Mouse (Mus musculus) right cerebral cortex, adult 2 months (tissue): ENCODE data around the gene Xrcc3.

Experiments used
- DNase-seq, 2 experiments: peaks; one replicate each; pipeline ENCODE4 v3.0.0; 2021 to 2022; ENCODE audit warnings: low spot score in 2 of 2

The Xrcc3 gene

DNA sequence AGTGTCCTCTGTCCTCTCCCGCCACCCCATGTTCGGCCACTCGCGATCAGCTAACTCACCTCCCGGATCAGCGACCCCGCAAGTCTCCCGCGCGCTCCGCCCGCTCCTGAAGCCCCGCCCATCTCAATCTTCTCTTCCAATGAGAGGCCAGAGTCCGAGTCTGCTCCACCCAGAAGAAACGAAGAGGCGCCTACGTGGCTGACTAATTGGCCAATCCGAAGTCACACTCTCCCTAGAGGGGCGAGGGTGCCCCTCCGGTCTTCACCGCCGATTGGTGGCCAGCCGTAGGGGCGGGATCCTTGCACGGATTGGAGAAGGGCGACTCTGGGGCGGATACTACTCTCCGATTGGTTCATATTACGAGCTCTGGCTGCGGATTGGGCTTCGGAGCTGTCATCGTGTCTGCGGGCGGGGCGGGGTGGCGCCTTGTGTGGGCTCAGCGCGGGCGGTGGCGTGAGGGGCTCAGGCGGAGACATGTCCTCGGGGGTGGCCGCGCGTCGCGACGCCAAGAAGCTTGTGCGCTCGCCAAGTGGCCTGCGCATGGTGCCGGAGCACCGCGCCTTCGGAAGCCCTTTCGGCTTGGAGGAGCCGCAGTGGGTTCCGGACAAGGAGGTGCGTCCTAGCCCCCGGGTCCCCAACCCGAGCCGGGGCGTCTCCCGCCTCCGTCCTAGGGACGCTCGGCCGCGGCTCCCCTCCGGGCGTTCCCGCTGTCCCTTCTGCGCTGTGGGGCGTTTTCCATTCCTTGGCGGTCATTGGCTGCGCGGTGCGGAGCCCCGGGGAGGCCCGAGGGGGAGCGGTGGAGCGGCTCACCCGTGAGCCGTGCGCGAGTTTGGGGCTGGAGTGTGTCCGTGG is at the start of gene Xrcc3, which contains the start of gene Zfyve21:
Xrcc3 (minus strand) TSS at position 108 of the 852 bp plus-strand sequence.
Zfyve21 (plus strand) TSS at position 405 of the 852 bp plus-strand sequence.
- peak; percentile 97 to 98 for DNase-seq

DNA sequence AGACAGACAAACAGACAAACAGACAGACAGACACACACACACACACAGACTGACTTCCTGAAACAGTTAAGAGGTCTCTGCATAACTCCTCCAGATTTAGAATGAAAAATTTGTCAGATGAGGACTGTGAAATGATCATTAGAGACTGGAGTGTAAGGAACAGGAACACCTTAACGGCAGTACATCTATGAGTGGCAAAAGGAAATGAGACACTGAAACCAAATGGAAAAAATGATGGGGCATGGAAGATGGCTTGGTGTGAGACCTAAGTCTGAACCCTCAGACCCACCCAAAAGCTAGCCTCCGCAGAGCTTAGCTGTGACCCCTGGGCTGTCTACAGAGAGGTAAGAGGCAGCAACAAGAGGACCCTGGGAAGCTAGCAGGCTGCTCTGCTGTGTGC is 41.8 kb upstream of the Xrcc3 start:
- DNase-seq: no peak

GRCm38 (mm10) chr12:111853546-111853945 is 39.9 kb upstream of the Xrcc3 start:
- no peak for DNase-seq

DNA sequence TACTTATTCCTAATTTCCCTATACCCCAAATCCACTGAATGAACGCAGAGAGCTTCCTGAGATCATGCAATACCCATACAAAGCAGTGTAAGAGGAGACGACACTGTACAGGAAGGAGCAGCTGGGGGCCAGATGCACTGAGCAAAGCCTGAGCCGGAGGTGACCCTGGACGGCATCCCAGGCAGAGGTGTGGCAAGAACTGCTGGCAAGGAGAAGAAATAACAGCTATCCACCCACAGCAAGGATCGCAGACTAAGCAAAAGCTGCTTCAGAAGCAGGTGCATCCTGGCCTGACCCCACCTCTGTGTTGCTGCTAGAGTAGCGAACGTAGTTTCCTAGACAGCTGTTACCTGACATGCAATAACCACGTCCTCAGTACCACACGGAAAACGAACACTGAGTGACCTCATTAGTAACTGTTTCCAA is 39.4 kb upstream of the Xrcc3 start:
- DNase-seq: no peak

DNA sequence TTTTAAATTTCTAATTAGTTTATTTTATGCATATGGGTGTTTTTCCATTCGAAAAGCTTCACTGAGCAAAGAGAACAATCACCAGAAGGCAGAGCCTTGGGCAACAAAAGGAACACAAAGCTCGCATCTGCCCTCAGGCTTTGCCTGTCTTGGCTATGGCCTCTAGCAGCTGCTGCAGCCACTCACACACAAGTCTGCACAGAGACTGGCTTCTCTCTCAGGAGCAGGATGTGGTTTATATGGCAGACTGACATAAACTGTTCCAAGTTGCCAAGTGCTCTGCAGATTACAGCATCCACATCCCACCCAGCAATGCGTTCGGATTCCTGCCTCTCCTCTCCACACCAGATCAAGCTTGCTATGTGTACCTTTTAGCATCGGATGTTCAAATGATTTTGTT is 38.1 kb upstream of the Xrcc3 start:
- DNase-seq: no peak

- DNase-seq: no peak
Measured at GRCm38 (mm10) chr12:111851235-111851634, 37.6 kb upstream of the Xrcc3 start.

- DNase-seq: no peak
Measured at GRCm38 (mm10) chr12:111848300-111848798, 34.7 kb upstream of the Xrcc3 start.

GRCm38 (mm10) chr12:111846815-111847214 is 33.1 kb upstream of the Xrcc3 start:
- DNase-seq: no peak

GRCm38 (mm10) chr12:111845953-111846352 is 32.3 kb upstream of the Xrcc3 start:
- no peak for DNase-seq

DNA sequence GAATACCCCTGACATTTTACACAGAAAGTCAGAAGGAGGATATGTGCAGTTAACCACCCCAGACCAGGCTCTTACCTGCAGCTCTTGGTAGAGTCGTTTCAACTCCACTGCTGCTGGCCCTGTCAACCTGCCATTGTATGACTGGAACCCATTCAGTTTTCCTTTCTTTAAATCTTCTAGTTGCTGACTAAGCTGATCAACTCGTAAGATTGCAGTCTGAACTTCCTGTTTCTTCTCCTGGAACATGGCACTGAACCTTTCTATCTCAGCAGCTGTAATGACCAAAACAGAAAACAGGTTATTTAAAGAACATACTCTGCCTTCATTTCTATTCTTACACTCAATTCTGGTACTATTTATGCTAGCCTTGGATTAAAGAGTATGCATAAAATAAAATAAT is 29.8 kb upstream of the Xrcc3 start:
- no peak for DNase-seq

DNA sequence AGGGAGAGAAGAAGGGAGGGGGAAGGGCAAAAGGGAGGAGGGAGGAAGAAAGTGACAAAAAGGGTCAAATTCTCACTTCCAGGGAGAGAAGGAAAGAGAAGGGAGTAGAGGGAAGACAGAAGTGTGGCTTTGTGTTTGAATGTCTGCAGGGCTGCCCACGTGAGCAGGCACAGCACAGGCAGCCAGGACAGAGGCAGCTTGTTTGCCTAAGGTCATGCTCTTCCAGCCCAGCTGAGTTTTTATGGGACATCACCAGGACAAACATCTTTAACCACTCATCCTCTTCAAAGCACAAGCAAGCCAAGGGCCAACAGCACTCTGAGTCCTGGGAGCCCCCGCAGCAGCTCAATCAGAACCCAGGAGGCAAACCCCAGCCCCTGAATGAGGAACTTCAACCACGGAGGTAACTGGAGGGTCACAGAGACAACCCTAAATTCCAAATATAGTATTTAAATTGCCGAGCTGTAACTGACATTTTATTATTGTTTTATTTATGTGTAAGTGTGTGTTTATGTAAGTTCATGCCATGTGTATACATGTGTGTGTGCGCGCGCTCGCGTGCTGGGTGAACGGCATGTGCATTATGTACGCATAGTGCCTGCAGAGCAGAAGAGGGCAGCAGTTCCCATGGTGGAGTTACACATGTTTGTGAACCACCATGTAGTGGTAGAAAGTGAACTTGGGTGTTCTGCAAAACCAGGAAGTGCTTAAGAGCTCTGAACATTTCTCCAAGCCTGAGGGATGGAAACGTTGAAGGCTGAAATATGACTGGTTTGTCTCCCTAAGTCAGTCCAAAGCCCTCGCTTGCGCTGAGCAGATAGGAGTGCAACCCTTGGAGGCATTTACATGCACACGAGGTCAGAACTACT is 29.1 kb upstream of the Xrcc3 start:
- DNase-seq: no peak

DNA sequence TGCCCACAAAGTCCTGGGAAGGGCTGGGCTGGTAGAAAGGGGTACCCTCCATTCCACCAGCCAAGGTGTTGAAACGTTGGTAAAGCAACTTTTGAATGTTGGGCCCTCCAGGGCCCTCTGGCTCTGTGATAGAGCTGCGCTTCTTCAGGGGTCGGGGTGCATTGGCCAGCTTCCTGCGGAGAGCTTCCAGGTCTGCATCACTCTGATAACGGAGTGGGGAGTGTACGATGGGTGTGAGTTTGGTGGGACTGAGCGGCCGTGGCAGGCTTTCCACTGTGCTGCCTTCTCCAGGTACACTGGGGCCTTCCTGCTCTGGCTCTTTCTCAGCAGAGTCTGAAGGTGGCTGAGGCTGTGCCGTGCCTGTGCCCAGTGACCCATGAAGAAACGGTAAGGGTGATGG is 19.8 kb upstream of the Xrcc3 start:
- DNase-seq: no peak

GRCm38 (mm10) chr12:111832643-111833042 is 19.0 kb upstream of the Xrcc3 start:
- DNase-seq: no peak

DNA sequence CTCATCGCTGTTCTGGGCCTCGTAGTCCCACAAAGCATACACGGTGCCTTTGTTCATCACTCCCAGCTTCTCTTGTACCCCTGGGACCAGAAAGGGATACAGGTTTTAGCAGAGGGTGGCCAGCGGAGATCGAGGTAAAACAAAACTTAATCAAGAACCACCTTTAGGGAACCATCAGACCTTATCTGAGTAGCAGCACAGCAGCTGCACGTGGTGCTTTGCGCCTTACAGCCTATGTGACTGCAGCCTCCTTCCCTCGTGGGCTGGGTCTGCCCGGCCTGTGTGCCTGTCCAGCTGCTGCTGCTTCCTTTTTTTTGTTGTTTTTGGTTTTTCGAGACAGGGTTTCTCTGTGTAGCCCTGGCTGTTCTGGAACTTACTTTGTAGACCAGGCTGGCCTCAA is 16.7 kb upstream of the Xrcc3 start:
- DNase-seq: no peak

- no peak for DNase-seq
Measured at GRCm38 (mm10) chr12:111829954-111830353, 16.3 kb upstream of the Xrcc3 start.

- no peak for DNase-seq
Measured at GRCm38 (mm10) chr12:111829447-111829846, 15.8 kb upstream of the Xrcc3 start.

- DNase-seq: no peak
Measured at GRCm38 (mm10) chr12:111827556-111827955, 13.9 kb upstream of the Xrcc3 start.

GRCm38 (mm10) chr12:111821931-111822330 is 8.3 kb upstream of the Xrcc3 start:
- no peak for DNase-seq

DNA sequence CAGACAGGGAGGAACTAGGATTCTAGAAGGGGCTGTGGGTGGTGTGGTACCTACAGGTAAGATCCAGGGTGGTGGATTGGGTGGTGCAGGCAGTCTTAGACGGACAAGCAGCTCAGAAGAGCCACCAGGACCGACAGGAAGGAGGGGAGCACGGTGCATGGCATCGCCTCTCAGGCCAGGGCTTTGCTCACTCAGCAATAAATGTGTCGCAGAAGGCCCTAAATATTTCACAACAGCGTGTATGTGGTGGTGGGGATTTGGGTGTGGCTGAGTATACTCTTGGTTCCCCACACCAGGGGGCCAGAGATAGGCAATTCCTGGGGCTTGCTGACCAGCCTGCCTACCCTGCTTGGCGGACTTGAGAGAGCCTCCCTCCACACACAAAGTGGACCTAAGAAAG is 7.0 kb upstream of the Xrcc3 start:
- no peak for DNase-seq

DNA sequence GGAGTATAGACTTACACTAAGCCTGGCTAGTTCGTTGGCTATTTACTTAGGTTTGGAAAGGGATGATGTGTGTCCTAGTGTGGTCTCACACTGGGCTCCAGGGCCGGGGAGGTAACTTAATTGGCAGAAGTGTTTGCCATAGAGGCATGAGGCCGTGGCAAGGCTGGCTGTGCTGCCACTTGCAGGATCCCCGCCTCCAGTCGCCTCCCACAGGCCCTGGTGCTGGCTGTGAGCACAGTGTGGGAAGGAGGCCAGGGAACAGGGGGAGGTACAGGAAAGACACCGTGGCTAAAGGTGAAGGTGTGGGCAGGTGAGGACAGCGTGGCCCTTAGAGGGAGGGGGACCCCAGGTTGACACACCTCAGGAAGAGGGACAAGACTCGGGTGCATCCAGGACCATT is 6.3 kb upstream of the Xrcc3 start:
- peak in 1 of 2 experiments; percentile 35 for DNase-seq

DNA sequence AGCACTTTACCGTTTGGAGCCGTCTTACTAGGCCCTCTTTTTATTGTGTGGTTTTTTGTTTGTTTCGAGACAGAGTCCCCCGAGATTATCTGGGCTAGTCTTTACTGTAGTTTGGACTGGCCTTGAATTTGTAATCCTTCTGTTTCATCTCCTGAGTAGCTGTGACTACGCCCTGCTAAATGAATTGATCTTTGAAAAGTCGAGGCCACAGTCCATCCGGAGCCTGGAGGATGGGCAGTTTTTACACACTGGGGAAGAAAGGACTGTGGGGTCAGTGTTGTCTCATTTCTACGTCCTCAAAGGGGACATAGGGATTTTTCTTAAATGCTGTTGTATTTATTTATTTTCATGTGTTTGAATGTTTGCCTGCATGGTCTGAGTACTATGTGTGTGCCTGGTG is 4.3 kb upstream of the Xrcc3 start:
- DNase-seq: no peak

DNA sequence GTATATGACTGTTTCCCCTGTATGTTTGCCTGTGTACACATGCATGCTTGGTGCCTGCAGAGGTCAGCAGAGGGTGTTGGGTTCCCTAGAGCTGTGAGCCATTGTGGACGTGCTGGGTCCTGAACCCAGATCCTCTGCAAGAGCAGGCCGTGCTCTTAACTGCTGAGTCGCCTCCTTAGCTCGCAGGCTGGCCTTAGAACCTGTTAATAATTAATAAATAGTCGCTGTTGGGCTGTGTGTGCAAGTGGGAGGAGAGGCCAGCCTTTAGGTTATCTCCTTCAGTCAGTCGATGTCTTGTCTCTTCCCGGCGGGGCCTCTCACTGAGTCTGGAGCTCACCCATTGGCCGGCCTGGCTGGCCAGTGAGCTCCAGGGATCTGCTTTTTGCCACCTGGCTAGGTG is 3.3 kb upstream of the Xrcc3 start:
- no peak for DNase-seq
